Mouse (Mus musculus): ENCODE results near the gene Tmcc2. TPM values are rescaled to one million over a fixed set of nuclear protein-coding genes. Genes with fewer than 3 reads are reported as not detected.
A peak's percentile ranks its signal among the peaks of the same experiment; 100 is the strongest.

The Tmcc2 gene
- polyA plus RNA-seq, 1 experiment from 2014 or later = 18.2 TPM

DNA sequence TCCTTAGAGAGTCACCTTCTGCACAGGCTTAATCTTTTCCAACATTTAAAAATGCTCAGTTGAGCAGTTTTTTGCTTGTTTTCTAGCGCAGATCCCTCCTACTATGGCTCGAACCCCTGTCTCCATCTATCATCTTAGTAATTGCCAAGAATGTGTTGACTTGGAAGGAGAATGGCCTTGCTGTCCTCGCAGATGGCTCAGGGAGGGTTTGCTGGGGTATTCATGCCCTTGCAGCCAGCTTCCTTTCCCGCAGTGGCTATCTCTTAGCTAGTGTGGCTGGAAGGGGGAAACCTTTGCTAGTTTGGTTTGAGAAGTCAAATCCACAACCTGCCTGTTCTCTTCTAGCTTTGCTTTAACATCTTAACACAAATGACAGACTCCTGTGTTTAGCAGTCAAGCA lies 5.4 kb downstream of the Tmcc2 start:
- Histone ChIP-seq H3K4me2 (ENCODE audit: low read length) (no peak overlapping the region), H3K4me3 (ENCODE audit: low read depth, low read length) (no peak overlapping the region), H3K36me3 (ENCODE audit: control insufficient read depth, insufficient read depth, low read length) (peaks cover 12% of the 10 kb centered on the region), H3K27ac (ENCODE audit: low read depth, low read length) (no peak overlapping the region), H3K9ac (ENCODE audit: low read length) (no peak overlapping the region), H3K9me3 (replicated peaks; ENCODE audit: control insufficient read depth, low read length) (no peaks in the 10 kb centered on the region), H3K27me3 (replicated peaks; ENCODE audit: control insufficient read depth, insufficient read depth, low read length) (no peaks in the 10 kb centered on the region), H3K4me1 (ENCODE audit: control insufficient read depth, insufficient read depth, low read length) (peaks cover 34% of the 10 kb centered on the region)
- WGBS = 87% methylated on average over 4 of the region's 4 CpGs
- DNase-seq (ENCODE audit: low spot score) (no peak), ATAC-seq (no peak)

DNA sequence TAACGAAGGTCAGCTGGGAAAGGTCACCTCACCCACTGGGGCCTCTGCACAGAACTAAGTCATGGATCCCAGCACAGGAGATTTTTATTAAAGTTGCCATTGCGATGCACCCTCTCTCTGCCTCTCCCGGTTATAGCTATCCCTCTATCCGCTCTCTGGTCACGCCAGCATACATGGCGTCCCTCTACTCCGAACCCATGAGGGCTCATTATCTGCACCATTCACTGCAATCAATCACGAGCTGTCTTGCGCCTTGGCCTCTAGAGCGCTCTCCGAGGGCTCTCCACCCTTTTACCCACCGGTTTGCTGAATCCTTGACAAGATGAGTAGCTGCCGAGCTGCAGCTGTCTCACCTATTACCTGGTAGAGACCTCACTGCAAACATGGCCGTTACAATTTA lies 5.8 kb downstream of the Tmcc2 start:
- Histone ChIP-seq H3K27ac (ENCODE audit: low read depth, low read length) (no peak overlapping the region), H3K4me2 (ENCODE audit: low read length) (no peak overlapping the region), H3K4me3 (ENCODE audit: low read depth, low read length) (no peak overlapping the region), H3K4me1 (ENCODE audit: control insufficient read depth, insufficient read depth, low read length) (peaks cover 32% of the 10 kb centered on the region), H3K27me3 (replicated peaks; ENCODE audit: control insufficient read depth, insufficient read depth, low read length) (no peaks in the 10 kb centered on the region), H3K9ac (ENCODE audit: low read length) (no peak overlapping the region), H3K36me3 (ENCODE audit: control insufficient read depth, insufficient read depth, low read length) (peaks cover 16% of the 10 kb centered on the region), H3K9me3 (replicated peaks; ENCODE audit: control insufficient read depth, low read length) (no peaks in the 10 kb centered on the region)
- 80% methylated on average over 14 of the region's 14 CpGs for WGBS
- ATAC-seq (no peak), DNase-seq (ENCODE audit: low spot score) (no peak)

DNA sequence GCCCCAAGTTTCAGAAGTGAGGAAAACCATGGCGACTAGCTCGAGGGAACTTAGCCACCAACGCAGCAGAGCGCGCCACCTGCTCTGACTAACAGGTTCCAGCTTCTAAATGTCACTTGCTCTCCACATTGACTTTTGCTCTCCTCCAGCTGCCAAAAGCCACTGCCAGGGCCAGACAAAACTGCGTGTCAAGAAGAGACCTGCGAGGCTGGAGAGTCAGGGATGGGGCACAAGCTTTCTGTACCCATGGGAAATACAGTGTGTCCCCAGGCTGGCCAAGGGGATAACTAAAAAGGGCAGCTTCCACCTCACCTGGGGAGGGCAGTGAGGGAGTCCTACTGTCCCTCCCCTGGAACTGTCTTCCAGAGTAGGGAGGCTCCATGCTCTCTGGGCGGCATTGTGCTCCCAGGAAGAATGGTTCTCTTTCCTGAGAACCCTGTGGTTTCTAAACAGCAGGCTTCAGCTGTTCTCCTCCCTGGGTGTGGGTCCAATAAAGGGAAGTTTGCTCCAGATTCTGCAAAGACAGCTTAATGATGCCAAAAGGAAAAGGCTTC lies 7.0 kb downstream of the Tmcc2 start:
- ATAC-seq (no peak), DNase-seq (ENCODE audit: low spot score) (no peak)
- Histone ChIP-seq H3K9me3 (replicated peaks; ENCODE audit: control insufficient read depth, low read length) (no peaks in the 10 kb centered on the region), H3K36me3 (ENCODE audit: control insufficient read depth, insufficient read depth, low read length) (peaks cover 27% of the 10 kb centered on the region), H3K9ac (ENCODE audit: low read length) (no peak overlapping the region), H3K4me2 (ENCODE audit: low read length) (no peak overlapping the region), H3K4me1 (ENCODE audit: control insufficient read depth, insufficient read depth, low read length) (peaks cover 21% of the 10 kb centered on the region), H3K4me3 (ENCODE audit: low read depth, low read length) (no peak overlapping the region), H3K27me3 (replicated peaks; ENCODE audit: control insufficient read depth, insufficient read depth, low read length) (no peaks in the 10 kb centered on the region), H3K27ac (ENCODE audit: low read depth, low read length) (no peak overlapping the region)
- 93% methylated on average over 8 of the region's 8 CpGs for WGBS

DNA sequence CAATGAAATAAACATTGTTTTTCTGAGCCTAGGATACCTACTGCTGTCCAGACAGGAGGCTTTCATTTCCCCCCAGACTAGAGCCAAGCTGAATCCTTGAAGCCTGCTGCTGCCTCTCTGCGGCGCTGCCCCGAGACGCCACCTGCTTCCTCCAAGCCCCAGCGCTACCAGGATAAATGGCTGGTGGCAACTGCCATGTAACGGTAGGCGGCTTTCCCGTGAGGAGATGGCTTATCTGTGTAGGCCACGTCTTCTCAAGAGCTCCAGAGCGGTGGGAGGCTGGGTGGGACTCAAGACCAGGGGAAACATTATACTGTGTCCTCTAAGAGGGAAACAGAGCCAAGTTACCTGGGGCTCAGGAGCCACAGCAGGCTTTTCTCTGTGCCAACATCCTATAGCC lies 9.2 kb downstream of the Tmcc2 start:
- H3K4me2 ChIP-seq (ENCODE audit: low read length) = no peak overlapping the region
- 69% methylated on average over 10 of the region's 10 CpGs for WGBS
- no peaks in the 10 kb centered on the region for H3K27me3 ChIP-seq (replicated peaks; ENCODE audit: control insufficient read depth, insufficient read depth, low read length)
- no peak overlapping the region for H3K9ac ChIP-seq (ENCODE audit: low read length)
- H3K4me1 ChIP-seq (ENCODE audit: control insufficient read depth, insufficient read depth, low read length) = peaks cover 12% of the 10 kb centered on the region
- no peak overlapping the region for H3K27ac ChIP-seq (ENCODE audit: low read depth, low read length)
- no peak for DNase-seq (ENCODE audit: low spot score)
- no peak overlapping the region for H3K4me3 ChIP-seq (ENCODE audit: low read depth, low read length)
- peaks cover 45% of the 10 kb centered on the region for H3K36me3 ChIP-seq (ENCODE audit: control insufficient read depth, insufficient read depth, low read length)
- no peak for ATAC-seq
- H3K9me3 ChIP-seq (replicated peaks; ENCODE audit: control insufficient read depth, low read length) = no peaks in the 10 kb centered on the region

DNA sequence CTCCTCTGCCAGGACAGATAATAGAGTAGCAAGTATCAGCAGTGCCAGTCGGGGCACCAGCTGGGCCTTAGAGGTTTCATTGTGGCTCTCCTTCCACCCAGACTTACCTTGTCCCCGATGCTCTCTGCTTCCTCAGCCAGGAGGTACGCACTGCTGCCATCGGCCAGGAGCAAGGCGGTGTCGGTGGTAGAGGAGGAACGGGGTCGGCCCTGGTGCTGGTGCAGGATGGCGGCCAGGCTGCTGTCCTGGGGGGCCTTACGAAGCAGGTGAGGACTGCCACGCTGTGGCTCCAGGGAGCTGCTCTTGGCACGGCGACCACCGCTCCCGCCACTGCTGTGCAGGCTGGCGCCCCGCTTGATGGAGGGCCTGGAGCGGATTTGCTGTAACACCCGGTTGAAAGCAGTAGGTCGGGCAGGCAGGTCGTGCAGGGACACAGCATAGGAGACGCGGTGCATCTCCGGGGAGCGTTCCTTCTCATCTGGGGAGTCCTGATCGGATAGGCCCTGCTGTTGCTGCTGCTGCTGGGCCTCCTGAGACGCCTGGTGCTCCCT lies 10.5 kb downstream of the Tmcc2 start:
- peaks cover 49% of the 10 kb centered on the region for H3K36me3 ChIP-seq (ENCODE audit: control insufficient read depth, insufficient read depth, low read length)
- no peak overlapping the region for H3K9ac ChIP-seq (ENCODE audit: low read length)
- no peaks in the 10 kb centered on the region for H3K9me3 ChIP-seq (replicated peaks; ENCODE audit: control insufficient read depth, low read length)
- no peak overlapping the region for H3K27ac ChIP-seq (ENCODE audit: low read depth, low read length)
- ATAC-seq = no peak
- H3K27me3 ChIP-seq (replicated peaks; ENCODE audit: control insufficient read depth, insufficient read depth, low read length) = no peaks in the 10 kb centered on the region
- no peak overlapping the region for H3K4me2 ChIP-seq (ENCODE audit: low read length)
- no peak for DNase-seq (ENCODE audit: low spot score)
- H3K4me3 ChIP-seq (ENCODE audit: low read depth, low read length) = no peak overlapping the region
- H3K4me1 ChIP-seq (ENCODE audit: control insufficient read depth, insufficient read depth, low read length) = peaks cover 12% of the 10 kb centered on the region
- WGBS = 89% methylated on average over 27 of the region's 27 CpGs

DNA sequence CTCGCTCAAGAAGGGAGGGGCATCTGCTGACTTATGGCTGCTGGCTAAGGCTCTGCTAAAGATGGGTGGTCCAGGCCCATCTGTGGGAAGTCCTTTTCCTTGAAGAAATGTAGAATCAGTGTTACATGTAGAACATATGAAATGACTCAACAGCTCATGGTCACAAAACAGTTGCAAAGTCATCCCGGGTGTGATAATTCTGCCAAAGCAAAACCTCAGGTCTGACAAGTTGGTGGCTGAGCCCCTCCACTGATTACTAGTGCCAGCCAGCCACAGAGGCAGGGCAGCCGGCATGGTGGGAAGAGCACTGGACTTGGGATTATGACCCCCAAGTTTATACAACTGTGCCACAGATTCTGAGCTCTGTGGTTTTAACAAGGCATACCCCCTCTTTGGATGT lies 13.3 kb downstream of the Tmcc2 start:
- Histone ChIP-seq H3K36me3 (ENCODE audit: control insufficient read depth, insufficient read depth, low read length) (peaks cover 49% of the 10 kb centered on the region), H3K27ac (ENCODE audit: low read depth, low read length) (no peak overlapping the region), H3K4me3 (ENCODE audit: low read depth, low read length) (no peak overlapping the region), H3K9ac (ENCODE audit: low read length) (no peak overlapping the region), H3K4me2 (ENCODE audit: low read length) (no peak overlapping the region), H3K9me3 (replicated peaks; ENCODE audit: control insufficient read depth, low read length) (no peaks in the 10 kb centered on the region), H3K27me3 (replicated peaks; ENCODE audit: control insufficient read depth, insufficient read depth, low read length) (no peaks in the 10 kb centered on the region), H3K4me1 (ENCODE audit: control insufficient read depth, insufficient read depth, low read length) (peaks cover 33% of the 10 kb centered on the region)
- WGBS = 83% methylated on average over 3 of the region's 3 CpGs
- no peak for ATAC-seq
- no peak for DNase-seq (ENCODE audit: low spot score)

DNA sequence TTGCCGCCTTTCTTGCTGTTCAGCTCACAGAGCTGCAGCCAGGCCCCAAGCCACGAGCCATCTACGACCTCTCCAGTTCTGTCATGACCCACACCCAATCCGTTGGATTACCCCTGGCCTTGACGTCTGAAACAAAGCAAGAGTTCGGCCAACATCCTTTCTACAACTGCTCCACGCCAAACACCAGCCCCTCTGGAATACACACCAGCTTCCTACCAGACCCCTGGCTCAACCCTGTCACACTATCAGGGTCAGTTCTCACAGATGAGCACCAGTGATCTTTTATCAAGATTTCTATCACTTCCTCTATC lies 14.1 kb downstream of the Tmcc2 start:
- H3K4me3 ChIP-seq (ENCODE audit: low read depth, low read length) = no peak overlapping the region
- peaks cover 47% of the 10 kb centered on the region for H3K36me3 ChIP-seq (ENCODE audit: control insufficient read depth, insufficient read depth, low read length)
- H3K4me2 ChIP-seq (ENCODE audit: low read length) = no peak overlapping the region
- no peak for ATAC-seq
- no peak overlapping the region for H3K27ac ChIP-seq (ENCODE audit: low read depth, low read length)
- H3K9ac ChIP-seq (ENCODE audit: low read length) = no peak overlapping the region
- H3K27me3 ChIP-seq (replicated peaks; ENCODE audit: control insufficient read depth, insufficient read depth, low read length) = no peaks in the 10 kb centered on the region
- H3K4me1 ChIP-seq (ENCODE audit: control insufficient read depth, insufficient read depth, low read length) = peaks cover 41% of the 10 kb centered on the region
- WGBS = 71% methylated on average over 7 of the region's 7 CpGs
- H3K9me3 ChIP-seq (replicated peaks; ENCODE audit: control insufficient read depth, low read length) = no peaks in the 10 kb centered on the region
- no peak for DNase-seq (ENCODE audit: low spot score)

DNA sequence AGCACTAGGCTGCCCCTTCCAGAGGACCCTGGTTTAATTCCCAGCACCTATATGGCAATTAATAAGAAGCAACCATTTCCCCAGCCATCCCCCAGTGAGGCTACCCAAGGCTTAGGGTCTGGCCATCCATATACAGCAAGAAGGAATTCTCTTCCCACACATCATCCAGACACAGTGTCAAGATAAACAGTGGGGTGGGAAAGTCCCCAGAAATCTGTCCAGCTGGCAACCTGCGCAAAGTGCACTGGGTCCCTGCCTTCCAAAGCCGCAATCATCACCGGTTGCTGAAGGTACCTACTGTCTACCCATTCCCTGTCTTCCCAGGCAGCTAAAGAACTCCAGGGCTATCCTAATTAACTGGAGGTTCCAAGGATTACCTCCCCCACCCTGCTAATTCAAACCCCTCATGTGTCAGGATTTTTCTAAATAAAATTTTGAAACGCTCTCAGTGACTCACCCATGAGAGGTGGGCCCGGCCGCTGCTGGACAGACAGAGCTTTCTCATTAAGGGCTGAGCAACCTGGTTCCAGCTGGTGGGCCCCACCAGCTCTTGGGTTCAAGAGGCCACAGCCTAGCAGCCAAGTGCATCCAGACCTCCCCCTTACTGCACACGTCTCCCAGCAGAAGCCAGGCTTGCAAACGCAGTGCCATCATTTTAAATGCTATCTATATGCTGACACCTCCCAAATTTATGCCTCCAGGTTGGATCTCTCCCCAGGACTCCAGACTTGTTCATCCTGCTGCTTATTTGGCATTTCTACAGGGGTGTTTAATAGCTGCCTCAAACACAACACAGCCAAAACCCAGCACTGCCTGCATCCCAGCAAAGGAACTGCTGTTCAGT lies 14.6 kb downstream of the Tmcc2 start:
- peaks cover 47% of the 10 kb centered on the region for H3K4me1 ChIP-seq (ENCODE audit: control insufficient read depth, insufficient read depth, low read length)
- no peak for ATAC-seq
- 79% methylated on average over 8 of the region's 8 CpGs for WGBS

DNA sequence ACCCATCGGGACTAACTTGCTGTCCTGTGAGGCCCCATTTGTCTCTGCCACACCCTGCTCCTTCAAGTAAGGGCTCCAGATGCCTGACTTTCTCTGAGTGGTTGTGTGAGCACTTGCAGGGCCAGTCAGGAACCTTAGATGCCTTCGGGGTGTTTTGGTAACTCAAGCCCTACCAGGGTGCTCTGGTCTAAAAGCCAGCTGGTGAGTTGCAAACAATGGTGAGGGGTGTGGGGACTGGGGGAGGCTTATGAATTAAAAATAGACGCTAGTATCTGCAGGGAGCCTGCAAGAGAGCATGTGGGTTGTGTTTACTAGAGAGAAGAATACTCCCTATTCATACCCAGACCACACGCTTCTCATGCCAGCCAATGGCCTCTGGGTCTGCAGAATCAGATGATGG lies 15.8 kb downstream of the Tmcc2 start:
- WGBS = 30% methylated on average over 4 of the region's 4 CpGs
- Histone ChIP-seq H3K27ac (ENCODE audit: low read depth, low read length) (peak overlapping the region; percentile 50; the same call in 1 of the 2 replicates), H3K4me2 (ENCODE audit: low read length) (no peak overlapping the region), H3K4me1 (ENCODE audit: control insufficient read depth, insufficient read depth, low read length) (peaks cover 49% of the 10 kb centered on the region), H3K4me3 (ENCODE audit: low read depth, low read length) (no peak overlapping the region), H3K9ac (ENCODE audit: low read length) (0 out of 2 replicates have a peak overlapping the region, but pooled peaks have one; percentile 13), H3K9me3 (replicated peaks; ENCODE audit: control insufficient read depth, low read length) (no peaks in the 10 kb centered on the region), H3K36me3 (ENCODE audit: control insufficient read depth, insufficient read depth, low read length) (peaks cover 38% of the 10 kb centered on the region), H3K27me3 (replicated peaks; ENCODE audit: control insufficient read depth, insufficient read depth, low read length) (no peaks in the 10 kb centered on the region)
- ATAC-seq (peak; percentile 29; the same call in 1 of the 2 replicates), DNase-seq (ENCODE audit: low spot score) (no peak)

More for the DNA sequence above, 14.6 kb downstream of the Tmcc2 start:
- Histone ChIP-seq H3K27me3 (replicated peaks; ENCODE audit: control insufficient read depth, insufficient read depth, low read length) (no peaks in the 10 kb centered on the region), H3K27ac (ENCODE audit: low read depth, low read length) (no peak overlapping the region), H3K4me3 (ENCODE audit: low read depth, low read length) (no peak overlapping the region), H3K9me3 (replicated peaks; ENCODE audit: control insufficient read depth, low read length) (no peaks in the 10 kb centered on the region), H3K4me2 (ENCODE audit: low read length) (no peak overlapping the region), H3K36me3 (ENCODE audit: control insufficient read depth, insufficient read depth, low read length) (peaks cover 42% of the 10 kb centered on the region), H3K9ac (ENCODE audit: low read length) (no peak overlapping the region)
- no peak for DNase-seq (ENCODE audit: low spot score)
